Mouse (Mus musculus) mammary gland, adult 2 months (tissue): Measurements from ENCODE around the gene Gm21861. TPM values are rescaled to one million over a fixed set of nuclear protein-coding genes. Genes with fewer than 3 reads are reported as not detected.

Experiments used
- polyA plus RNA-seq: library from polyadenylated mRNA; depleted of rRNA; stranded (reverse); fragments of >200 nt; gene quantifications from 2 replicates; pipeline ENCODE4 v1.2.3, GENCODE M21; 2012; ENCODE audit warnings: low replicate concordance; rRNA removed

Gene Gm21861
- not detected in 2 replicates for polyA plus RNA-seq

DNA sequence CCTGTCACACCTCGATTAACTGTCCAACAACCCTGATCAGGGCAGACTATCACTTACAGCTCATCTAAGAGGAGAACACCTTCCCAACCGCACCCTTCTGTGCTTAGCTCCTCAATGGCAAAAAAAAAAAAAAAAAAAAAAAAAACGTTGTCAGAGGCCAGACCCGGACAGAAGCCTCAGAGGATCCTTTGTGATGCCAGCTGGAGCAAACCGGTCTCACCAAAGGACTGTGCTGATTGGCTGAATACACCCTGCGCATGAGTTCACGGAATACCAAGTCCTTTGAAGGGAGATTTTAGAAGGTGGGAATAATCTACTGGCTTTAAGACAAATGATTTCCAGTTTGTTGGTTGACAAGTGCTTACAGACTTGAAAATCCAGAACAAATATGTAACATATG lies at the start of gene Gm21861:
Gene Gm21861, minus strand, starts transcription at position 101 of the 400 bp plus-strand sequence.

